Mouse (Mus musculus) frontal cortex, adult 2 months (tissue): ENCODE measurements at regions not wholly inside any gene's neighbourhood (a gene's known extent, or its start where the extent isn't known, plus 50 kb on each side); places are given as distances from the start of the nearest gene placed in this dataset.
A peak's percentile ranks its signal among the peaks of the same experiment; 100 is the strongest.
"Not testable (repeated sequence)": the region's sequence is repeated elsewhere in the genome, so short reads cannot be mapped to it uniquely, and the experiment has no call there.

Experiments used
- DNase-seq, 2 experiments: peaks; one replicate each; pipeline ENCODE4 v3.0.0; 2022; ENCODE audit warnings: low spot score in 1 of 2; ENCODE audit errors: extremely low spot score in 1 of 2

DNA sequence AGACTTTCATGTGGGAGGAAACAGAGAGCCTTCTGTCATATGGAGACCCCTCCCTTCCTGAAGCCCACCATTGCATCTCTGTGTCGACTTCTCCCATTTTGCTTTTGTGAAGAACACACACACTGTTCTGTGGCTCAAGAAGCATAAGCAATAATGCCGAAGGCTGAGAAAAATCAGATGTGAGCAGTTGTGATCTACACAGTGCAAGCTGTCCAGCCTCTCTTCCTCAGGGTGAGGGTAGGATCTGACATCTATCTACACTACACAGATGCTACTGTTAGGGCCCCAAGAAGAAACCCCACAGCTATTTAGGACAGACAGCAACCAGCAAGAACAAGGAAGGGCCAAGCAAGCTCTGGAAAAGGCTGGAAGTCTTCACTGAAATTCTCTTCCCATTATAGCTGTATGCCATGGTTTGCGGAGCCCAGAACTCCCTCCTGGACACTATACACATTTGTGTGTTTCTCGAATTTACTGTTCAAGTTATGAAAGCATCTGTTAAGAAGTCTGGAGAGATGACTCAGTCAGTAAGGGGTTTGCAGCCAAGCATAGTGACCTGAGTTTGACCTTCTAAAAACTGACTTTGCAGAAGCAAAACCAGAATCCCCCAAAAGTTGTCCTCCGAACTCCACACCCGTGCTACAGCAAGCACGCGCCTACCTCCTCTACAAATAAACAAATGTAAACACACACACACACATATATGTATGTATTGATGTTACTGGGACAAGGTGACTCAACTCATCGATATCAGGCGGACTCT is 218.3 kb upstream of the Sesn3 start:
- no peak for DNase-seq

GRCm38 (mm10) chr9:14058592-14059227 is 216.2 kb upstream of the Sesn3 start:
- DNase-seq: peak in 1 of 2 experiments; percentile 17

GRCm38 (mm10) chr9:14059228-14059779 is 215.6 kb upstream of the Sesn3 start:
- peak in 1 of 2 experiments; percentile 28 for DNase-seq

GRCm38 (mm10) chr9:14060257-14060656 is 214.6 kb upstream of the Sesn3 start:
- DNase-seq: no peak

- DNase-seq: no peak
Measured at GRCm38 (mm10) chr9:14061389-14061788, 213.5 kb upstream of the Sesn3 start.

GRCm38 (mm10) chr9:14061840-14062239 is 213.0 kb upstream of the Sesn3 start:
- no peak for DNase-seq

GRCm38 (mm10) chr9:14062706-14063105 is 212.2 kb upstream of the Sesn3 start:
- DNase-seq: no peak

DNA sequence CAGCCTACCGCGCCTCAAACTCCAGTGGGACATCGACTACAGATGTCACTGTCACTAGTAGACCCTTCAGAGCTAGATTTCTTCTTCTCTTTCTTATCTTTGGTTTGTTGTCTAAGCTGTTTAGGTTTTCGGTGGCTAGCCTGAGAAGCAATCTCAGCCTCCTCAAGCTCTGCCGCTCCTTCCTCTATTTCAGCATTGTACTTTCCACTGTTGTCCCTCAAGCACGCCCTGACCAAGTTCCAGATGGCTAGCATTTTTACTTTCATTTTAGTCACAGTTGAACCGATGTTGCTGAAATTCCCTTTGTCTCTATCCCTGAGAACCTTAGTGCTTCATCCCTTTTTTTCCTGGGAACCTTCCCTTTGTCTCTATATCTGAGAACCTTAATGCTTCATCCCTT is 208.1 kb upstream of the Sesn3 start:
- not testable (repeated sequence) for DNase-seq

DNA sequence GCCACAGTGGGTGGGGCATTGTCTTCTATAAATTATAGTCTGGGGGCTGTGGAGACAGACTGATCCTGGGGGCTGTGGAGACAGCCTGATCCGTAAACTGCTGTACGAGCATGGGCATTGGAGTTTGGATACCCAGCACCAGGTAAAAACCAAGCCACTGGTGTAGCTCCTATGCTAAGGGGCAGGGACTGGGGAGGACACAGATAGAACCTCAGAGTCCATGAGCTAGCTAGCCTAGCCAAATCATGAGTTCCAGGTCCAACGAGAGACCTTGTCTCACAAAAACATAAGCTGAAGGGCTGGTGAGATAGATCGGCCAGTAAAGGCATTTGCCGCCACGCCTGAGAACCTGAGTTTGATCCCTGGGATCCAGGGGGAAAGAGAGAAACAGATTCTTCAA is 205.8 kb upstream of the Sesn3 start:
- DNase-seq: no peak

GRCm38 (mm10) chr9:14069770-14070169 is 205.1 kb upstream of the Sesn3 start:
- DNase-seq: no peak

GRCm38 (mm10) chr9:14071728-14072127 is 203.1 kb upstream of the Sesn3 start:
- DNase-seq: no peak

GRCm38 (mm10) chr9:14072950-14073349 is 201.9 kb upstream of the Sesn3 start:
- DNase-seq: no peak

DNA sequence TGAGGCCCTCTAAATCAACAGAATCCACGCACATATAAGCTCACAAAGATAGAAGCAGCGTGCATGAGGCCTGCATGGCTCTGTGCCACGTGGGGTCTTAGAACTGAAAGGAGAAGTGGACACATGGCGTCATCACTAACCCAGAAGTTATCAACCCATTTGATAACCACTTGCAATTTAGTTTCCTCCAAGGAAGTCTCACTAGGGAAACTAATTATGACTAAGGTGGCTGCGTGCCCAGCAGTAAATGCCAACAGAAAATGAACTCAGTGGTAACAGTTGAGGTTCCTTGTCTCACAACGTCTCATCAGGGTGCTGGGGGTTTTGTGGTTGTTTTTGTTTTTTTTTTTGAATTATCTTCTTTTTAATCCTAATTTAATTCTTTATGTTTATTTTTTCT is 200.6 kb upstream of the Sesn3 start:
- no peak for DNase-seq

DNA sequence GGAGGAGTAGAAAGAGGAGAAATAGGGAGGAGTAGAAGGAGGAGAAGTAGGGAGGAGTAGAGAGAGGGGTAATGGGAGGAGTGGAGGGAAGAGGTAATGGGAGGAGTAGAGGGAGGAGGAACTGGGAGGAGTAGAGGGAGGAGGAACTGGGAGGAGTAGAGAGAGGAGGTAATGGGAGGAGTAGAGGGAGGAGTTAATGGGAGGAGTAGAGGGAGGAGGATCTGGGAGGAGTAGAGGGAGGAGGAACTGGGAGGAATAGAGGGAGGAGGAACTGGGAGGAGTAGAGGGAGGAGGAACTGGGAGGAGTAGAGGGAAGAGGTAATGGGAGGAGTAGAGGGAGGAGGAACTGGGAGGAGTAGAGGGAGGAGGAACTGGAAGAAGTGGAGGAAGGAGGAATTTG is 200.0 kb upstream of the Sesn3 start:
- DNase-seq: not testable (repeated sequence)

DNA sequence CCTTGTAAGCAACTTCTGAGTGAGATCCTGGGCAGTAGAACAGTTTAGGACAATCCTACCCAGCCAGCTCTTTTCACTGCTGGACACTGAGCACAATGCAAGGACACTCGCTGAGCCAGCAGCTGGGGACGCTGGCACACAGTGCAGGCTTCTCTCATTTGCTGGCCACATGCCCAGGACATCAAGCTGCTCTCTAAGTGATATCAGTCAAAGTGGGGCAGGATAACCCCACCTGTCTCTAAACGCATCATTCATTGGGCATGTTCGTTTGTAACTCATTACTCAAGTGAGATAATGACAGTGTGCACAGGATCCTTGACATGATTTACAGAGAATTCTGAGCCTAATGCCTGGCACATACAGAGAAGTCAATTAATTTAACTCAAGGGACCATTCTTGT is 199.4 kb upstream of the Sesn3 start:
- peak in 1 of 2 experiments; percentile 47 for DNase-seq

DNA sequence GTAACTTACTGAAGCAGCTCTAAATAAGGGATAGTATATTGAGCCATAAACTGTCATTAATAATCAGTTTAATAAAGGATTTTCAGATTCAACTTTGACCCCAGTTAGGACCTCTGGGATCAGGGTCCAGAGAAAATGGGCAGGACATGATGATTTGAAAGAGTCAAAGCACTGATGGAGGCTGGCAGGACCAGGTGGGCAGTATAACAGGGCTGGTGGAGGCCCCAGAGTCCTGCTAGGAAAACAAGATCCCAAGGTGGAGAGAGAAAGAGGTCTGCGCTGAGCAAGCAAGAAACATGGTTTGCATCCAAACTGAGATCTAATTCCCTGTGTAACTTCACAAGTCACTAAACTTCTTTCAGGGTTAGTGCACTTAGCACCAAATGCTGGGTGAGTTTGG is 199.0 kb upstream of the Sesn3 start:
- DNase-seq: no peak

GRCm38 (mm10) chr9:14076728-14077127 is 198.1 kb upstream of the Sesn3 start:
- no peak for DNase-seq

- no peak for DNase-seq
Measured at GRCm38 (mm10) chr9:14081138-14081537, 193.7 kb upstream of the Sesn3 start.

GRCm38 (mm10) chr9:14086201-14086600 is 188.7 kb upstream of the Sesn3 start:
- no peak for DNase-seq

GRCm38 (mm10) chr9:14086611-14087010 is 188.3 kb upstream of the Sesn3 start:
- DNase-seq: no peak

- no peak for DNase-seq
Measured at GRCm38 (mm10) chr9:14087874-14088273, 187.0 kb upstream of the Sesn3 start.

GRCm38 (mm10) chr9:14089791-14090256 is 185.0 kb upstream of the Sesn3 start:
- DNase-seq: peak in 1 of 2 experiments; percentile 41
